Mouse (Mus musculus) ES-Bruce4 (cell line): ENCODE data around the gene Eif4b.

Experiments used
- CTCF ChIP-seq: IDR thresholded peaks from one replicate; pipeline ENCODE4 v1.8.1; 2011; ENCODE audit warnings: low read depth, low read length
- EP300 ChIP-seq: IDR thresholded peaks from 2 replicates; pipeline ENCODE4 v1.6.1; 2011; ENCODE audit warnings: low read depth, low read length; ENCODE audit not compliant: insufficient read depth
- POLR2A ChIP-seq: IDR thresholded peaks from one replicate; pipeline ENCODE4 v1.8.1; 2011; ENCODE audit warnings: low read length; ENCODE audit not compliant: insufficient read depth

DNA sequence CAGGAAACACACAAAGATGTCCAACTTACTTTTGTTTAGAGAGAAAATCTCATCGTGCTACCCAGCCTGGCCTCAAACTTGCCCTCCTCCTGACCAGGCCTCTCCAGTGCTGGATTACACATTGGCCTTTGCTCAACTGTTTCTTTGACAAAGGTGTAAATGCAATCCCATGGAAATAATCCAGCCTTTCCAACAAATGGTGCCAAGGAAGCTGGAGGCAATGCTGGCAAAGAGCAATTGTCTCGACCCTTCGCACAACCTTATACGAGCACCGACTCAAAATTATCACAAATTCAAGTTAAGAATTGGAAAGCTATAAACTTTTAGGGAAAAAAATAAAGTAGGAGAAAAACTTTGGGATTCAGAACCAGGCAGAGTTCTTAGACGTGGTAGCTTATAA is 25.6 kb upstream of the Eif4b start:
- no peak for TF ChIP-seq CTCF
- TF ChIP-seq POLR2A, result no peak
- TF ChIP-seq EP300, result no peak
